Mouse (Mus musculus): ENCODE results near the gene Tekt3.

- TF ChIP-seq CTCF (IDR thresholded peaks at IDR 0.05; ENCODE audit: insufficient read depth, low read depth, low read length) (no peak), POLR2A (IDR thresholded peaks at IDR 0.05; ENCODE audit: insufficient read depth, low read depth, low read length) (no peak)
These were observed 31.7 kb upstream of the Tekt3 start for GRCm38 (mm10) chr11:63029721-63030120.

Data from olfactory bulb, adult 2 months (tissue).